Mouse (Mus musculus): Measurements from ENCODE around the gene H6pd. TPM values are rescaled to one million over a fixed set of nuclear protein-coding genes. Genes with fewer than 3 reads are reported as not detected.
A peak's percentile ranks its signal among the peaks of the same experiment; 100 is the strongest.
"Not testable (repeated sequence)": the region's sequence is repeated elsewhere in the genome, so short reads cannot be mapped to it uniquely, and the experiment has no call there.

H6pd gene
- polyA plus RNA-seq (2017; shearing (Covaris generic)) = 1 to 10 TPM; 4.1 to 4.4 TPM

- ATAC-seq = peak; percentile 85
Measured at GRCm38 (mm10) chr4:150008853-150009586, at the start of gene H6pd. H6pd (minus strand) TSS chr4:150009023.

- no peak for ATAC-seq
Measured at GRCm38 (mm10) chr4:150057722-150058121, 48.9 kb upstream of the H6pd start.

- ATAC-seq = no peak
Measured at GRCm38 (mm10) chr4:150056171-150056570, 47.3 kb upstream of the H6pd start.

DNA sequence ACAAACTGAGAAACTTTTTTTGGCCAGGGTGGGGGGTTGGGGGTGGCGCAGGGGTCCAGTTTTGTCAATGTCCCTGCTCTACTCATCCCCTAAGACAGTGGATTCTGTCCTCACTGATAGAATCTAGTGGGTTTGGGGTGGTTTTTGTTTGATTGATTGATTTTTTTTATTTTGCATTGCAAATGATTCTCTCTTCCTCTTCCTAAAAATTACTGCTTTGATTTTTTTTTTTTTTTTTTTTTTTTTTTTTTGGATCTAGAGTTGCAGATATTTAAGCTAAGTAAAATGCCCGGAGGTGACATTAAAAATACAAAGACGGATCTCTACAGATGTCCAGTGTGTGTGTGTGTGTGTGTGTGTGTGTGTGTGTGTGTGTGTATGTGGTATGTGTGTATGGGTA lies 43.6 kb upstream of the H6pd start:
- no peak for ATAC-seq

DNA sequence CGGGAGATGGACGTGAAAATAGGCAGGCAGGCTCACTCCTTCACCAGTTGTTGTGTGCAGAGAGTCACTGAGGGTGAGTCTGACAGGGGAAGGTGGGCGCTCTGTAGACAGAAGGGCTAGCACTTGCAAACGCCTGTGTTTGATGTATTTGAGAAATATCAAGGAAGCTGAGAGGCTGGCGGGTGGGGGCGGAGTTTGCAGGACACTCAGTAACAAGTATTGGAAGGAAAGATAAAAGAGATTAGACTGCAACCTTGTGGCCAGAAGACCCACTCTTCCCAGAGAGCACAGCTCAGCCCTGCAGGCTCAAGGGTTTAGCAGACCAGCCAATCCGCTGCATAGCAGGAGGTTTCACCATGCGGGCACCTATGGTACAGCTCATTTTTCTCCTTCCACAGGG lies 42.7 kb upstream of the H6pd start:
- no peak for ATAC-seq

DNA sequence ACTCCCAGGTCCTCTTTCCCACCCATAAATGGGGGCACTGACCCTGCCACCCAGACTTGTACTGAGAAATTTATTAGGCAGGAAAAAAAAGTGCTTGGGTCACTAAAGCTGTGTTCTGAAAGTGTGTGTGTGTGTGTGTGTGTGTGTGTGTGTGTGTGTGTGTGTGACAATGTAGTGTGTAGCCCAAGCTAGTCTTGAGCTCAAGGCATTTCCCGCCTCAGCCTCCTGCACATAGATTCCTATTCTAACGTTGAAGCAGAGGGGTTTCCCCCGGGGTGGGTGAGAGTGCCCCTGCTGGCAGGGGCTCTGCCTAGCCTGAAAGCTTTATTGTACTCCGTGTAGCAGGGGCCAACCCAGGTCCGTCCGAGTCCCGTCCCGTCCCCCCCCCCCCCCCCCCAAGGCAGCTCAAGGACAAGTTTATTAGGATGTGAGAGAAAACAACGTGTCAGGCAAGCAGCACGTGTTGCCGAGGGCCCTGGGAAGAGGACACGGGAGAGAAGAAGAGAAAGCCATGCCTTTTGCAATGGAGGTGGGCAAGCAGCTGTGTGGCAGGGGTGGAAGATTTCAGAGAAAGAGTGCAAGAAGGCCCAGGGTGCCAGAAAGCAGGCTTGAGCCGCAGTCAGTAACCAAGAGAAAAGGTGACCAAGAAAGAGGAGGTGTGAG lies 40.9 kb upstream of the H6pd start:
- ATAC-seq = no peak

- no peak for ATAC-seq
Measured at GRCm38 (mm10) chr4:150049157-150049513, 40.3 kb upstream of the H6pd start.

DNA sequence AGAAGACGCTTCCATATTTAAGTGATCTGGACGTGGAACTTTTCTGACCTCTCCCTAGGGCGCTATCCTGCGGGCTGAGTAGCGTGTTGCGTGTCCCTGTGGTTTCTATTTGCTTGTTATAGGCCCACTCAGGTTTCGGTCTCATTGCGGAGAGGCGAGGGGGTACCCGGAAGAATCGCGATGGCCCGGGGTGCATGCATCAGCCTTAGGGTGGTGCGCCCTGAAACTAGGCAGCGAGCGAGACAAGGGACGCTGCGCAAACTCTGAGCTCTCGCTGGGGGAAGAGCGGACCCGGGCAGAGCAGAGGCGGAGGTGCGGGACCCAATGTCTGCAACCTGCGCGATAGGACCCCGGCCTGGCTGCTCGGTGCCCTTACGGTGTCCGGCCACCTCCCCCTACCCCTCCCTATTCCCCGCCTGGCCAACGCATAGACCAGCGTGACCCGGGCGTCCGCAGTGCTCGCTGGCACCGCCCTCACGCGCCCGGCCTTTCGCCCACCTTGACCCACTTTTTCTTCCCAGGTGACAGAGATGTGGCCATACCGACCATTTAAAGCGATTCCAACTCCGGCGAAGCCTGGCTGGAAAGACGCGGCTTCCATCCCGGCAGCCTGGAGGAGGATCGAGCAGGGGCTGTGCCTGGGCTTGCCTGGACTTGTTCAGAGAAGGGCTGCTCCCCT lies 39.8 kb upstream of the H6pd start:
- ATAC-seq = no peak

GRCm38 (mm10) chr4:150048038-150048437 lies 39.2 kb upstream of the H6pd start:
- ATAC-seq = no peak

- no peak for ATAC-seq
Measured at GRCm38 (mm10) chr4:150043591-150043990, 34.8 kb upstream of the H6pd start.

DNA sequence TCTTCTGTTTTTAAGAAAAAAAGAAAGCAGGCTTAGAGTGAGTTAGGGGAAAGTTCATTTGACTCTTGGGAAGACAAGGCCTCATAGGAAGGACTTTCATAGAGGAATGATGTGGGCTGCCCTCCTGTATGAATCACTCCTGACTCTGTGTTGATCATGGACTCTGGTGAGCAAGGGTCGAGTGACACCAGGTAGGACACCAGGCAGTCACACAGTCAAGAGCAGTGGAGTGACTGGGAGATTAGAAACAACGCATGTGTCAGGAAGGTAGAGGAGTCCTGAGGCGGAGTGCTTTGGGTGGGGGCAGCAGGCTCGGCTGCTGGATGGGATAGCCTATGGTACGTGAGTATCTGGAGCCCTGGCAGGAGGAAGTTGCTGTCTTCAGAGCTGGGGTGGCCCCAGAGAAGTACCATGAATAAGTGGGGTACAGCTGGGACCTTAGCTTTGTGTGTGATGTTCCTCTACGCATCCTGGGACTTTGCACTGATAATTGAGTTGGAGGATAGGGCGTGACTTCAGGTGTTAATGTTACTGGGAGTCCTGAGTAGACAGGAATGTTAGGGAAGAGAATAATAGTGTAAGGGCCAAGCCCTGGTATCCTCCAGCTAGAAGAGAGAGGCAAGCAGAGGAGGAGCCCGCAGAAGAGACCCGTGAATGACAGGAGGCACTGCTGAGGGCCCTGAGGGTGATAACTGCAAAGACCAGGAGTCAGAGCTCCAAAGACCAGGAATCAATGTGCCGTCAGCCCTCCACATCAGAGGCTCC lies 32.7 kb upstream of the H6pd start:
- ATAC-seq = no peak

GRCm38 (mm10) chr4:150040856-150041255 lies 32.0 kb upstream of the H6pd start:
- ATAC-seq = not testable (repeated sequence)

- ATAC-seq = no peak
Measured at GRCm38 (mm10) chr4:150040003-150040581, 31.3 kb upstream of the H6pd start.

DNA sequence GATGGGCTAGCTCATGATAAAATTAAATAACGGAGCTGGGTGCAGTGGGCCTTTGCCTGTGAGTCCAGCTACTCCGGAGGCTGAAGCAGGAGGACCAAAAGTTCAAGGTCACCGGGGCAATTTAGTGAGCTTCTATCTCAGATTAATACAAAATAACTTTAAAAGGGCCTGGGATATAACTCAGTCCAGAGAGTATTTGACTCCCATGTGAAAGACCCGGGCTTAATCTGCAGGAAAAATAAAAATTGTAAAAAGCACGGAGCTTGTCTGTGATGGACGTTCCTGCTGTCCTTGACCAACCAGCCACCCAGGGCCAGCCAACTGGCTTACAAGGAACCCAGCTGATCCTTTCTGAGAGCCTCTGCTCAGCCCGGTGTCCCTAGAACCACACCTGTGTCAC lies 29.7 kb upstream of the H6pd start:
- no peak for ATAC-seq

DNA sequence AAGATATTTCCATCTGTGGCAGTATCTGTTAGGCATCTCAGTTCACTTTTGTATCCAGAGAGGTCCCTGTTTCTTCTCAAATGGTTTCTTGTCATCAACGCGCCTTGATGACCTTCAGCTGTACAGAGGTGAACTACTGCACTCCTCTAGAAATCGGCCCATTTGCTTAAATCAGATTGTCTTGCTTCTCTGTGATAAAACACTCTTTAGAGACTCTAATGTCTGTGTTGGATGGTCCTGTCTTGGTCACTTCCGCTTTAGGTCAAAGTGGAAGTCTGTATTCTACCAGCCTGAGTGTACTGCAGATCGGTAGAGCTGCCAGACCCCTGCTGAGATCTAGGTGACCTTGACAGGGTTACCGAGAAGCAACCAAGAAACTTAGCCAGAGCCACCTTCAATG lies 27.3 kb upstream of the H6pd start:
- ATAC-seq = no peak

DNA sequence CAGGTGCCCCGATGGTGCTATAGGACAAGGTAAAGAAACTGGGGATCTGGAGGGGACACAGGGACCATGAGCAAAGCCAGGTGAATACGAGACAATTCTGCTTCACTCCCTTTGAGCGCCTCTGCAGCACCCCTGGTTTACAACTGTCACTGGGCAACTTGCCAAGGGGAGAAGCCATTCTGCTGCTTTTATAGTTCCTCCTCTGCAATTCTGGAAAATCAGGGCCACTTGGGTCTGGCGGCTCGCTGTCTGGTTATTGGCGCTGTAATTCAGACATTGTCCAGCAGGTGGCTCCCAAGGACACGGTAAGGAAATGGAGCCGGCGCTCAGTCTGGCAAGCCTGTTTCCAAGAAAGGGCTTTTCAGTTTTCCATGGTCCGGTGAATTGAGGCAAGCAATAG lies 26.5 kb upstream of the H6pd start:
- ATAC-seq = peak; percentile 61

DNA sequence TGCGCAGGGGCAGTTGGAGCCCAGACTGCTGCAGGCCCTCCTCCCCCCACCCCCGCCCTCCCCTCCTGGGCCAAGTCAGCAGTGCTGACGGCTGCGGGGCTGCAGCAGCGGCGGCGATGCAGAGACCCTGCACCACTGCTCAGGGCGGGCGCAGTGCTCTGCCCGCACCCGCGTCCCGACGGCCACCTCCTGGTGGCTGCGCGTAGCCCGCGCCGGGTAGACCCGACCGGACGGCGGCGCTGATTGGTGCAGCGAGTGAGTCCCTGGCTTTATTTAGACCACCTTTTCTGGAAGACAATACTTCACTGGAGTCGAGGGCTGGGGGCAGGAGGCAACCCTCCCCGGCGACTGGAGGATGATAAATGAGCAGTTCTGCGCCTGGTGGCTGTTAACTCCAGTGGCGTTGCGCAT lies 24.4 kb upstream of the H6pd start:
- no peak for ATAC-seq

DNA sequence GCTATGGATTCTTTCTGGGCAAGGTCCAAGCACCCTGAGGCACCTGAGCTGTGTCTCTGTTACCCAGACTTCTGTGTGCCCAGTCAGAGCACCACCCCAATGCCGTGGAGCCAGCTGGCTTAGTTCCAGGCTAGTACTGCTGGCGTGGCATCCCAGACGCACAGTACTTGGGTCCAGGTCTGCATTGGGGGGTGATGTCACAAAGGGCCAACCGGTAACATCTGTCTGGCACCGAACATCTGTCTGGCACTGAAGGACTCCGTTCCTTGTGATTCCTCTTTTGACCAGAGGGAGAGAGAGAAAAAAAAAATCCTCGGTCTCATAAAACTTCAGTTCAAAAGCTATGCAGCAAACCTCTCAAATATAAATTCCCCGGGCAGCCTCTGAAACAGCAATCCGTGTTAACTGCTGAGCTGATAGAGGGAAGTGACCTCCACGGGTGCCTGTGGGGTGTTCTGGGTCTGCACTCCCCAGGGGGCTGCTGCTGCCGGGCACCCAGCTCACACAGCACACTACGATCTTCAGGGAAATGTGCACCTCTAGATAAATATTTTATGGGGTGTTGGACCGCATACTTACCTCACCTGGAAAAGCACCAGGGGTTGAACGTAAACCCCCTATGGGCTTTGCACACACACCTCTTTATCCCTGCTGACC lies 22.5 kb upstream of the H6pd start:
- ATAC-seq = no peak

- peak; percentile 74 for ATAC-seq
Measured at GRCm38 (mm10) chr4:150030449-150031233, 21.8 kb upstream of the H6pd start.

DNA sequence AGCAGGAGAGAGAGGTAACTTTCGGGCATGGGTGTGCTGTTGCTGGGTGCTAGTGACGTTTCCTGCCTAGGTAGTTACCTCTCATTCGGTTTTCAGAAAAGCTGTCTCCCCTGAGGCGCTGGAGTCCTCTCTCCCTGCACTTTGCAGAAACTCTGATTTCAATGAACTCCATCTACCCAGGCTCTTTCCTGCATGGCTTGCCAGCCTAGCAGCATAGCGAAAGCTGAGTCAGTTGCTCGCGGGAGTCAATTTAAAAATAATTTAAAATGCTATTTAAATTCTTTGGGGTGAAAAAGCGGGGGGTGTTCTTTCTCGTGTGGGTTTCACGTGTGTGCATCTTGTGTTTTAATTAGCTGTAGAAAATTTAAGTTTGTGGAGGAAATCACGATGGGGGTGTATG lies 21.1 kb upstream of the H6pd start:
- ATAC-seq = no peak

DNA sequence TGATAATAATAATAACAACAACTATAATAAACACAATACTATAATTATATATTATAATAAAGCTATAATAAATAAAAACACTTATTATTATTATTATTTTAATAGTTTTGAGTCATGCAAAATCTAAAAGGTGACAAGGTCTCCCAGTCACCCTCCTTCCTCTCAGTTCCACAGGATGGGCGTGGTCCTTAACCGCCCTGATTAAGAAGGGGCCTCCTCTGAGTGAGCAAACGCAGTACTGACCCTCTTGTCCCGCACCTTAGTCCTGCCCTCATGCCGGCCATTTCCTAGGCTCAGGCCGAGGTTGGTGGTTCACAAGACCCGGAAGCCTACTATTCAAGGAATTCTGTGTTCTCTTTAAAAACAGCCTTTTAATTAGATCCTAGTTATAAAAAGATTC lies 14.7 kb upstream of the H6pd start:
- no peak for ATAC-seq

Data from CD4-positive, CD25-positive, alpha-beta regulatory T cell, adult 4 months (primary cell).